Mouse (Mus musculus) midbrain, embryonic 12.5 days (tissue): ENCODE measurements around the gene Vwa7. TPM values are rescaled to one million over a fixed set of nuclear protein-coding genes. Genes with fewer than 3 reads are reported as not detected.

Source experiments
- ATAC-seq: fragments of 200-750 bp; cut with Nextera tagmentation; 2 replicates; pipeline ENCODE4 v1.8.0; 2017; ENCODE audit warnings: low read depth, moderate TSS enrichment, moderate library complexity; ENCODE audit not compliant: low FRiP score
- H3K27ac ChIP-seq: fragments of 300-500 bp; sonication (generic); replicated peaks from 2 replicates; pipeline ENCODE4 v1.5.1; 2016; ENCODE audit warnings: mild to moderate bottlenecking
- H3K27me3 ChIP-seq: fragments of 300-500 bp; sonication (generic); 2 replicates; pipeline ENCODE4 v1.6.1; 2016; ENCODE audit warnings: mild to moderate bottlenecking
- H3K36me3 ChIP-seq: fragments of 300-500 bp; sonication (generic); 2 replicates; pipeline ENCODE4 v1.6.1; 2016
- H3K4me1 ChIP-seq: fragments of 300-500 bp; sonication (generic); 2 replicates; pipeline ENCODE4 v1.6.1; 2016
- H3K4me2 ChIP-seq: fragments of 300-500 bp; sonication (generic); replicated peaks from 2 replicates; pipeline ENCODE4 v1.6.1; 2016; ENCODE audit warnings: mild to moderate bottlenecking, moderate library complexity
- H3K4me3 ChIP-seq: fragments of 300-500 bp; sonication (generic); 2 replicates; pipeline ENCODE4 v1.5.1; 2016; ENCODE audit warnings: mild to moderate bottlenecking
- H3K9ac ChIP-seq: fragments of 300-500 bp; sonication (generic); replicated peaks from 2 replicates; pipeline ENCODE4 v1.6.1; 2016; ENCODE audit warnings: mild to moderate bottlenecking, moderate library complexity
- H3K9me3 ChIP-seq: fragments of 300-500 bp; sonication (generic); 2 replicates; pipeline ENCODE4 v1.6.1; 2016; ENCODE audit warnings: mild to moderate bottlenecking
- WGBS: fragments of 180-500 bp; shearing (Covaris S2); methylation state at CpG from one replicate; pipeline ENCODE4 v1.1.7; 2016; 5-methylcytosine and 5-hydroxymethylcytosine counted together
- polyA plus RNA-seq: library from polyadenylated mRNA; unstranded; fragments of >200 nt; fragmentation: Nextera tagmentation; extraction: Ambion mirVana; gene quantifications from 2 replicates; pipeline ENCODE4 v1.2.1, GENCODE M21; 2016

The Vwa7 gene
- polyA plus RNA-seq, 1 experiment from 2014 or later = 0.23 TPM

DNA sequence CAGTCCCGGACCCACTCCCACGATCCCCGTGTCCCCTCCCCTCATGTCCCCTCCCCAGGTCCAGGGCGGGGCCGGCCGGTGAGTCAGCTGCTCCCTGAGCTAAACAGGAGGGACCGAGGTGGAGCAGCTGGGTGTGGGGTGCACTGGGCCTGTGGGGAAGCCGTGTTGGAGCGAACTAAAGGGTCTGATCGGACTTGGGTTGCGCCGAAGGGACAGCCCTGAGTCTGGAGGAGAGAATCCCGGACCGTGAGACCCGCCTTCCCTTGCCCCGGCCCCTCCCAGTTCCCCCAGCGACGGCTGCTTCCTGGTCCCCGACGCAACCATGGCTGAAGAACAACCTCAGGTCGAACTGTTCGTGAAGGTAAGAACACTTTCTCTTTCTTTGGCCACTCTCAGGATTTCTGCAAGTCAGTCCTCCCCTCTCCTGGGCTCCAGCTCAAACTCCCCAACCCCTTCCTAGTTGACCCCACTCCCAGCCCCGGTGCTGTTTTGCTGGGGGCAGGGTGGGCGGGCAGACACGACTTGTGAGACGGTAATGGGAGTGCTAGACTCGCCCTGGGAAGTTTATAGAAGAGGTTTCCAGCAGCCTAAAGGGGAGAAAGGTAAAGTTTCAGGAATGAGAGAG lies 33.9 kb downstream of the Vwa7 start:
- Histone ChIP-seq H3K36me3 (peaks cover 22% of the 10 kb centered on the region), H3K9me3 (0 out of 2 replicates have a peak, but pooled peaks cover 4% of the 10 kb centered on the region), H3K27ac (peak overlapping the region; percentile 93), H3K4me3 (peak overlapping the region; percentile 52), H3K4me2 (peak overlapping the region; percentile 67), H3K4me1 (peaks cover 65% of the 10 kb centered on the region), H3K9ac (peak overlapping the region; percentile 83), H3K27me3 (no peaks in the 10 kb centered on the region)
- ATAC-seq = no peak
- 0% methylated on average over 24 of the region's 27 CpGs for WGBS

DNA sequence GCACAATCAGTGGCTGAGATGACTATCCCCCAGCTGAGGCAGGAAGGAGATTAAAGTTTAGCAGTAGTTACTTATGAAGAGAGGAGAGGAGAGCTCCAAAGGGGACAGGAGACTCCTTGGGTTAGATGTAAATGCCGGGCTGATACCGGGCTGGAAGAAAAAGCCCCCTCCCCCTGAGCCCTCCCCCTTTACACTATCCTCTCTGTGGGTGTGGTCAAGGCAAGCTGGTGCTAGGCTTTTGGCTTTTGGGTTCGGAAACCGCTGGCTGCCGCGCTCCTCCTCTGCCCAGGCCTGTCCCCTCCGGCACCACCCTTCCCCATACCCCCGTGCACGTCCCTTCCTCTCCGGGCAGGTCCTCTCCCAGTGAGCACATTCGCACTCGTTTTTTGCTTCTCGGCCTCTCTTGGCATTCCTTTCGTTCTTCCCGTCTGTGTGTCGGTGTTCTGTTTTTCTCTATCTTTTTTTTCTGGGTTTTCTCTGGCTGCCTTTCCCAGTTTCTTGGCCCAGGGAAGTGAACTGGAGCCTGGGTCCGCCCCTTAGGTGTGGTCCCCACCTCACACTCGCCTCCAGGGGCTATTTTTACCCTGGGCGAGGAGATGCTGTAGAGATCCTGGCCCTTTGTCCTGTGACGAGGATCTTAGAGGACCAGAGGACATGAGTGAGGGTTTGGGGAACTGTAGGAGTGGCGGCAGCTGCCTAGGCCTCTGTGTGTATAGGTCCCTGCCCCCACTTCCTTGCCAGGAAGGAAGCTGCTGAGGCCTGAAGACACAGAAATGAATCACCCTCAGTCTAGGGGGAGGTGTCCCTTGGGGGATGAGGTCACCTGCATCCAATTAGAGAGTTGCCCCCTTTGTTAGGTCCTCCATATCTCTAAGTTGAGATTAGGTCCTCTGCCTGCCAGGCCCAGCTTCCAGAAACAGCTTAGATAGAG lies 35.0 kb downstream of the Vwa7 start:
- peak overlapping the region; percentile 93 for H3K27ac ChIP-seq
- H3K4me3 ChIP-seq = peak overlapping the region; percentile 52
- peak overlapping the region; percentile 67 for H3K4me2 ChIP-seq
- H3K4me1 ChIP-seq = peaks cover 53% of the 10 kb centered on the region
- H3K9ac ChIP-seq = peak overlapping the region; percentile 83
- H3K9me3 ChIP-seq = 0 out of 2 replicates have a peak, but pooled peaks cover 4% of the 10 kb centered on the region
- 2% methylated on average over 21 of the region's 21 CpGs for WGBS
- no peaks in the 10 kb centered on the region for H3K27me3 ChIP-seq
- ATAC-seq = peak; percentile 70
- peaks cover 32% of the 10 kb centered on the region for H3K36me3 ChIP-seq

DNA sequence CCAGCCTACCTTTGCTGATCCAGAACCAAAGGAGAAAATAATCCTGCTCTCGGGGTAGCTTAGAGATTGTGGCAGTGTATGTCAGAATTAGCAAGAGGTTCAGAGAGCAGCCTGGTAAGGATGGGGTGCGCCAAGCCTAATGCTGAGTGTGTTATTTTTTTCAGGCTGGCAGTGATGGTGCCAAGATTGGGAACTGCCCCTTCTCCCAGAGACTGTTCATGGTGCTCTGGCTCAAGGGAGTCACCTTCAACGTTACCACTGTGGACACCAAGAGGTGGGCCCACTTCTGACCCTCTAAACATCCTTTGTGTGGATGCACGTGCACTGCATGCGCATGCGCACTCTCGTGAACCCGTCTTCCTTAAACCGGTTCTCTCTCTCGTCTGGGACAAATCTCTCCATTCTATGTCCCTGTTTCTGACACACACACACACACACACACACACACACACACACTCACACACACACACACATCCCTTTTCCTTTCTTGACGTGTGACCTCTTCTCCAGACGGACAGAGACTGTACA lies 36.0 kb downstream of the Vwa7 start:
- WGBS = 71% methylated on average over 12 of the region's 12 CpGs
- H3K4me2 ChIP-seq = peak overlapping the region; percentile 67
- peak overlapping the region; percentile 83 for H3K9ac ChIP-seq
- no peak for ATAC-seq
- peak overlapping the region; percentile 52 for H3K4me3 ChIP-seq
- H3K36me3 ChIP-seq = peaks cover 39% of the 10 kb centered on the region
- H3K4me1 ChIP-seq = peaks cover 47% of the 10 kb centered on the region
- H3K27ac ChIP-seq = peak overlapping the region; percentile 93
- H3K9me3 ChIP-seq = 0 out of 2 replicates have a peak, but pooled peaks cover 4% of the 10 kb centered on the region
- no peaks in the 10 kb centered on the region for H3K27me3 ChIP-seq

DNA sequence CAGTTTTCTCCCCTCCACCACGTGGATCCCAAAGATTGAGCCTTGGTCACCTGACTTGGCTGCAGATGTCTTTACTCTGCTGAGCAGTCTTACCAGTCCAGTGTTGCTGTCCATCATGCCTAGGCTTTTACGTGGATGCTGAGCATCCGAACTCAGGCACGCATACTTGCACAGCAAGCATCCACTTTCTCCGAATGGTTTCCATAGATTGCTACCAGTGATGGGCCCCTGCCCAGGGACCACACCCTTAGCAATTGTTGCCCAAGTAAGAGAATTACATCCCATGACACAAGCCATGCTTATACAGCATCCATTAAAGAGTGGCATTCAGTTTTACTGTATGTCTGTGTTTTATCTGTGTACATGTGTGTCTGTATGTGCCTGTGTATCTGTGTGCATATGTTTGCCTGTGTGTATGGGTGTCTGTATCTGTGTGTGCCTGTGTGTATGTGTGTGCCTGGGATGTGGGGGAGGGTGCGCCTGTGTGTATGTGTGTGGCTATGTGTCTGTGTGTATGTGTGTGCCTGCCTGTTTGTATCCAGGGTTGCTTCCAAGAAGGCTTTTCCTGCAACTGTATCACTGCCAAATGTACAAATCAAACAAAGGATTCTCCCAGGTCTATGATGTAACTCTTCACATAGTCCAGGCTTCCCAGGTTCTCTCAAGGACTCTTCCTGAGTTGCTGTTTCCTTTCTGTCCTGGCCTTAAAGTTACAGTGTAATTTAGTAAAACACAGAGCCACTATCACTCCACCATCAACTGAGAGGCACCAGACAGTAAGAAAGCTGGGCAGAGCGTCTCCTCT lies 39.5 kb downstream of the Vwa7 start:
- Histone ChIP-seq H3K27me3 (no peaks in the 10 kb centered on the region), H3K4me2 (no peak overlapping the region), H3K27ac (no peak overlapping the region), H3K4me3 (no peak overlapping the region), H3K4me1 (peaks cover 34% of the 10 kb centered on the region), H3K36me3 (peaks cover 48% of the 10 kb centered on the region), H3K9me3 (0 out of 2 replicates have a peak, but pooled peaks cover 4% of the 10 kb centered on the region), H3K9ac (no peak overlapping the region)
- ATAC-seq = no peak
- 92% methylated on average over 7 of the region's 7 CpGs for WGBS

DNA sequence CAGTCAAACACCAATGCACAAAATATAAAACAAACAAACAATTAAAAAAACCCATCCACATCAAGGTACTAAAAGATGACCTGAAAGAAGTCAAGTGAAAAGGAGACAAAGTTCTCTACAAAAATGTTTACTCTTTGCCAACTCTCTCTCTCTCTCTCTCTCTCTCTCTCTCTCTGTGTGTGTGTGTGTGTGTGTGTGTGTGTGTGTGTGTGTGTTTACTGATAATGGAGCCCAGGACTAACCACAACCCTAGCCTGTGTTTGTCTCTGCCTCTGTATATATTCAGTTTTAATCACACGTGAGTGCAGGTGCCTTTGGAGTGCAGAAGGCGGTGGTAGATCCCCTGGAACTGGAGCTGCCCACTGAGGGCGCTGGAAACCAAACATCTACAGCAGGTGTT lies 40.7 kb downstream of the Vwa7 start:
- H3K27me3 ChIP-seq = no peaks in the 10 kb centered on the region; the same call in 1 of the 2 replicates
- no peak overlapping the region for H3K4me3 ChIP-seq
- peaks cover 35% of the 10 kb centered on the region for H3K4me1 ChIP-seq
- 0 out of 2 replicates have a peak, but pooled peaks cover 4% of the 10 kb centered on the region for H3K9me3 ChIP-seq
- no peak overlapping the region for H3K4me2 ChIP-seq
- no peak for ATAC-seq
- H3K9ac ChIP-seq = no peak overlapping the region
- WGBS = 77% methylated on average over 3 of the region's 3 CpGs
- H3K36me3 ChIP-seq = peaks cover 58% of the 10 kb centered on the region
- no peak overlapping the region for H3K27ac ChIP-seq

DNA sequence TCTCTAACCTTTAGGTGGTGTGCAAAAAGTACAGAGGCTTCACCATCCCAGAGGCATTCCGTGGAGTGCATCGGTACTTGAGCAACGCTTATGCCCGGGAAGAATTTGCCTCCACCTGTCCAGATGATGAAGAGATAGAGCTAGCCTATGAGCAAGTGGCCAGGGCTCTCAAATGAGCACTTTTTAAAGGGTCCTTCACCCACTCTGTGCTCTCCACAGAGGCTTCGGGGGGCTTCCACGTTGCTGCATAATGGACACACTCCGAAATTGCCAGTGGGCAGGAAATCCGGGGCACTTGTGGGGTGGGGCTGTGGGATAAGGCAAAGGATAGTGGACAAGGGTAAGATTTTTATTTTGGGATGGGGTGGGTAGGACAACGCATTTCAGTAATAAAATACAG lies 41.9 kb downstream of the Vwa7 start:
- ATAC-seq = peak; percentile 13
- Histone ChIP-seq H3K4me2 (peak overlapping the region; percentile 81; the same call in 1 of the 2 replicates), H3K27ac (peak overlapping the region; percentile 88), H3K27me3 (peaks cover 5% of the 10 kb centered on the region; the same call in 1 of the 2 replicates), H3K36me3 (peaks cover 63% of the 10 kb centered on the region), H3K4me1 (peaks cover 24% of the 10 kb centered on the region), H3K9ac (peak overlapping the region; percentile 35), H3K9me3 (0 out of 2 replicates have a peak, but pooled peaks cover 4% of the 10 kb centered on the region), H3K4me3 (peak overlapping the region; percentile 68)
- WGBS = 73% methylated on average over 9 of the region's 9 CpGs

DNA sequence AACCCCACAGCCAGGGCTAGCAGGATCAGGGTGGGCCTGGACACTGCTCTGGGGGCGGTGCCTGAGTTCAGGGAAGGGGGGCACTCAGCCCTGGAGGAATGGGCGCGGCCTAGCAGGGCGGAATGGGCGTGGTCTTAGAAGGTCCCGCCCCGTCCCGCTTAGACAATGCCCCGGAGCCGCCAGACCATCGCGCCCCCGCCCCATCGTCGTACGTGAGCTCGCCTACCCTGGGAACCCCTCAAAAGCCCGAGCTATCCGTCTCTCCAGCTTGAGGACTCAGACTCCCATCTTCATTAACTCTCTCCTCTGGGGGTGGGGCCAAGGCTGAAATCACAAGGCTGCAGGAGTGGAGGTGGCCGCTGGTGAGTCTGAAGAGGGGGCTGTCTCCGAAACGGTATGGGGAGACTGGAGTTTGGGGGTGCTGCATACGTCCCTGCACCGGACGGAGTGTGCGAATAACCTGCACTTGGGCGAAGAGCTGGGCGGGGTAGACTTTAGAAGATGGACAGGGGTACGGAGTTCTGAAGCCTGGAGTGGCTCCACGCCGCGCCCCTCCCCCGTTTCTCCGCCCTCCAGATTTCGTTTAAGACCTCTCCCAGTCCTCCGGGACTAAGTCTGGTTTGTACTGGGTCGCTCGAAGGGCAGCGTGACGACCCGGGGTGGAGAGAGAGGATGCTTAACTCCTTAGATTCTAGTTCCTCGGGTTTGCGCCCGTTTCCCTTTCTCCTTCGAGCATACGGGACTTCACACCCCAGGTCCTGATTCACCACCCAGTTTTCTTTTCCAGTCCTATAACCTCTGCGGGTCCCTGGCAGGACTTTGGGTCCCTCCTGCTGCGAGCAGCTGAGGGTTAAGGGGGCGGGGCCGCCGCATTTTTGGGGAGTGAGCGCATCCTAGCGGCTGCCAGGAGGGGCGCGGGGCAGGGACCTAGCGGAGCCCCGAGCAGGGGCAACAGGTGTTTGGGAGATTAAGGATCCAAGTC lies 42.8 kb downstream of the Vwa7 start, which contains the start of gene Ddah2:
Gene Ddah2, plus strand, starts transcription at position 125 of the 982 bp plus-strand sequence.
- peak; percentile 91 for ATAC-seq
- peak within 1 kb of the TSS; percentile 68 for H3K4me3 ChIP-seq
- H3K4me2 ChIP-seq = peak within 1 kb of the TSS; percentile 81
- under 1% methylated on average over 57 of the region's 57 CpGs for WGBS
- H3K4me1 ChIP-seq = peaks cover 27% of the 10 kb centered on the region
- H3K9me3 ChIP-seq = 0 out of 2 replicates have a peak, but pooled peaks cover 1% of the 10 kb centered on the region
- H3K27ac ChIP-seq = peak within 1 kb of the TSS; percentile 88
- peaks cover 14% of the 10 kb centered on the region for H3K27me3 ChIP-seq
- H3K9ac ChIP-seq = peak within 1 kb of the TSS; percentile 89
- H3K36me3 ChIP-seq = peaks cover 58% of the 10 kb centered on the region

DNA sequence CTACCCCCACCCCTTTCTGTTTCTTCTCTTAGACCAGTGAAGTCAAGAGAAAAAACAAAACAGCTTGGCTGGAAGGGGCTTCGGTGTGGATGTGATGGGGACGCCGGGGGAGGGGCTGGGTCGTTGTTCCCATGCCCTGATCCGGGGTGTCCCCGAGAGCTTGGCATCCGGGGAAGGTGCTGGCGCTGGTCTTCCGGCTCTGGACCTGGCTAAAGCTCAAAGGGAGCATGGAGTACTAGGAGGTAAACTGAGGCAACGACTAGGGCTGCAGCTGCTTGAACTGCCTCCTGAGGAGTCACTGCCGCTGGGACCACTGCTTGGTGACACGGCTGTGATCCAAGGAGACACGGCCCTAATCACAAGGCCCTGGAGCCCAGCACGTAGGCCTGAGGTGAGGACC lies 43.7 kb downstream of the Vwa7 start:
- Histone ChIP-seq H3K9ac (peak overlapping the region; percentile 89), H3K4me3 (peak overlapping the region; percentile 68), H3K9me3 (no peaks in the 10 kb centered on the region), H3K27me3 (peaks cover 23% of the 10 kb centered on the region), H3K4me2 (peak overlapping the region; percentile 81), H3K4me1 (peaks cover 36% of the 10 kb centered on the region), H3K36me3 (peaks cover 52% of the 10 kb centered on the region), H3K27ac (no peak overlapping the region)
- ATAC-seq = no peak
- 26% methylated on average over 14 of the region's 14 CpGs for WGBS

DNA sequence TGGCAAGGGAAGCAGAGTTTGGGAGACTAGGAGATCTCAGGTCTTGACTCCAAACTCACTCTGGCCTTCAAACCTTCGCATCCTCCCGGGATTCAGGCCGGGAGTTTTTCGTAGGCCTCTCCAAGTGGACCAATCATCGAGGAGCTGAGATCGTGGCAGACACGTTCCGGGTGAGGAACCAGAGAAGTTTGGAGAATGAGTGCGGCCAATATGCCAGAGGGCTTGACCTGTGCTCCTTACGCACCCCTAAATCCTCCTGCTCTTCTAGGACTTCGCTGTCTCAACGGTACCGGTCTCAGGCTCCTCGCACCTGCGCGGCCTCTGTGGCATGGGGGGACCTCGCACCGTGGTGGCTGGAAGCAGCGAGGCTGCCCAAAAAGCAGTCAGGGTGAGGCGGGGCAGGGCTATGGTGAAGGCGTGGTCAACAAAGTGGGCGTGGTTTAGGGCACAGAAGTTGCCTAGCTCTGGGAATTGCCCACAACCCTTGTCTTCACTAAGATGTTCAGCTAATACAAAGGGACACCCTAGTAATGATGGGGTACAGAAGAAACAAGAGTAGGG lies 44.4 kb downstream of the Vwa7 start:
- H3K27ac ChIP-seq = no peak overlapping the region
- H3K9me3 ChIP-seq = no peaks in the 10 kb centered on the region
- WGBS = 64% methylated on average over 22 of the region's 22 CpGs
- peaks cover 43% of the 10 kb centered on the region for H3K4me1 ChIP-seq
- H3K36me3 ChIP-seq = peaks cover 46% of the 10 kb centered on the region
- no peak for ATAC-seq
- peak overlapping the region; percentile 89 for H3K9ac ChIP-seq
- H3K4me2 ChIP-seq = peak overlapping the region; percentile 81
- H3K4me3 ChIP-seq = peak overlapping the region; percentile 68
- peaks cover 30% of the 10 kb centered on the region for H3K27me3 ChIP-seq

DNA sequence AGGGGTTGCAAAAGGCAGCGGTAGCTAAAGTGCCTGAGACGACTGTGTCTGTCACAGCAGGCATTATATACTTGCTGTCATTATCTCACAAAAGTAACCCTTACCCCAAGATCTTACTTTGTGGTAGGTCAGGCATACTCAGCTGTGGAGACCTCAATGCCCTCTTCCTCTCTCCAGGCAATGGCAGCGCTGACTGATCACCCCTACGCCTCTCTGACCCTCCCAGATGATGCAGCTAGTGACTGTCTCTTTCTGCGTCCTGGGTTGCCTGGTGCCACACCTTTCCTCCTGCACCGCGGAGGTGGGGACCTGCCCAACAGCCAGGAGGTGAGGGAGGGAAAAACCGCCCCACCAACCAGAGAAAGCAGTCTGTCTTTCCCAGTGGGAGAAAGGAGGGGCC lies 44.9 kb downstream of the Vwa7 start:
- H3K4me2 ChIP-seq = peak overlapping the region; percentile 81; the same call in 1 of the 2 replicates
- peaks cover 35% of the 10 kb centered on the region for H3K27me3 ChIP-seq
- no peaks in the 10 kb centered on the region for H3K9me3 ChIP-seq
- H3K9ac ChIP-seq = 0 out of 2 replicates have a peak overlapping the region, but pooled peaks have one; percentile 11
- H3K27ac ChIP-seq = no peak overlapping the region
- 87% methylated on average over 8 of the region's 8 CpGs for WGBS
- H3K36me3 ChIP-seq = peaks cover 42% of the 10 kb centered on the region
- peaks cover 46% of the 10 kb centered on the region for H3K4me1 ChIP-seq
- H3K4me3 ChIP-seq = no peak overlapping the region
- ATAC-seq = no peak
